Mouse (Mus musculus) forebrain, embryonic 13.5 days (tissue): ENCODE data around the gene Cdhr4. TPM values are rescaled to one million over a fixed set of nuclear protein-coding genes. Genes with fewer than 3 reads are reported as not detected.

Source experiments
- ATAC-seq: fragments of 200-750 bp; cut with Nextera tagmentation; 2 replicates; pipeline ENCODE4 v1.8.0; 2017
- H3K27ac ChIP-seq: fragments of 300-500 bp; sonication (generic); 2 replicates; pipeline ENCODE4 v1.5.1; 2015; ENCODE audit warnings: inconsistent platforms, mild to moderate bottlenecking, moderate library complexity
- H3K27me3 ChIP-seq: fragments of 300-500 bp; sonication (generic); 2 replicates; pipeline ENCODE4 v1.6.1; 2015; ENCODE audit warnings: mild to moderate bottlenecking, inconsistent platforms
- H3K36me3 ChIP-seq: fragments of 300-500 bp; sonication (generic); 2 replicates; pipeline ENCODE4 v1.6.1; 2015; ENCODE audit warnings: mild to moderate bottlenecking, inconsistent platforms; ENCODE audit not compliant: poor library complexity, severe bottlenecking
- H3K4me1 ChIP-seq: fragments of 300-500 bp; sonication (generic); 2 replicates; pipeline ENCODE4 v1.6.1; 2015; ENCODE audit warnings: inconsistent platforms
- H3K4me2 ChIP-seq: fragments of 300-500 bp; sonication (generic); 2 replicates; pipeline ENCODE4 v1.6.1; 2015; ENCODE audit warnings: inconsistent platforms, mild to moderate bottlenecking, moderate library complexity
- H3K4me3 ChIP-seq: fragments of 300-500 bp; sonication (generic); 2 replicates; pipeline ENCODE4 v1.5.1; 2015; ENCODE audit warnings: mild to moderate bottlenecking, inconsistent platforms
- H3K9ac ChIP-seq: fragments of 300-500 bp; sonication (generic); 2 replicates; pipeline ENCODE4 v1.6.1; 2015; ENCODE audit warnings: mild to moderate bottlenecking, inconsistent platforms
- H3K9me3 ChIP-seq: fragments of 300-500 bp; sonication (generic); replicated peaks from 2 replicates; pipeline ENCODE4 v1.6.1; 2016; ENCODE audit warnings: inconsistent platforms
- WGBS: fragments of 180-500 bp; shearing (Covaris S2); methylation state at CpG from one replicate; pipeline ENCODE4 v1.1.7; 2015; 5-methylcytosine and 5-hydroxymethylcytosine counted together
- polyA plus RNA-seq: library from polyadenylated mRNA; unstranded; fragments of >200 nt; fragmentation: Nextera tagmentation; extraction: Ambion mirVana; gene quantifications from 2 replicates; pipeline ENCODE4 v1.2.1, GENCODE M21; 2015

Gene Cdhr4
- polyA plus RNA-seq, 1 experiment from 2014 or later, result 1.3 TPM

GRCm38 (mm10) chr9:108027867-108028266 is 35.6 kb downstream of the Cdhr4 start:
- Histone ChIP-seq H3K36me3 (peaks cover 61% of the 10 kb centered on the region), H3K27ac (no peak overlapping the region), H3K9ac (no peak overlapping the region), H3K4me2 (no peak overlapping the region), H3K4me3 (no peak overlapping the region), H3K9me3 (no peaks in the 10 kb centered on the region), H3K4me1 (no peaks in the 10 kb centered on the region), H3K27me3 (no peaks in the 10 kb centered on the region)
- WGBS, result 98% methylated on average over 3 of the region's 3 CpGs
- ATAC-seq, result no peak

- no peak for ATAC-seq
- Histone ChIP-seq H3K4me3 (no peak overlapping the region), H3K4me1 (no peaks in the 10 kb centered on the region), H3K4me2 (no peak overlapping the region), H3K27ac (no peak overlapping the region), H3K36me3 (peaks cover 57% of the 10 kb centered on the region), H3K27me3 (no peaks in the 10 kb centered on the region), H3K9ac (no peak overlapping the region), H3K9me3 (no peaks in the 10 kb centered on the region)
- WGBS, result 94% methylated on average over 5 of the region's 5 CpGs
Measured at GRCm38 (mm10) chr9:108032126-108032525, 39.8 kb downstream of the Cdhr4 start.

- no peak overlapping the region for H3K27ac ChIP-seq
Measured at GRCm38 (mm10) chr9:108035331-108036156, 43.2 kb downstream of the Cdhr4 start.

GRCm38 (mm10) chr9:108044751-108045492 is 52.6 kb downstream of the Cdhr4 start:
- Histone ChIP-seq H3K27ac (no peak overlapping the region), H3K27me3 (no peaks in the 10 kb centered on the region), H3K4me1 (peaks cover 18% of the 10 kb centered on the region), H3K9ac (no peak overlapping the region), H3K4me2 (no peak overlapping the region), H3K9me3 (no peaks in the 10 kb centered on the region), H3K36me3 (peaks cover 67% of the 10 kb centered on the region), H3K4me3 (no peak overlapping the region)
- ATAC-seq, result no peak
- 97% methylated on average over 8 of the region's 8 CpGs for WGBS

More at GRCm38 (mm10) chr9:108035331-108036156, 43.2 kb downstream of the Cdhr4 start:
- Histone ChIP-seq H3K9ac (no peak overlapping the region), H3K27me3 (no peaks in the 10 kb centered on the region), H3K4me3 (no peak overlapping the region), H3K4me2 (no peak overlapping the region), H3K36me3 (peaks cover 62% of the 10 kb centered on the region), H3K9me3 (no peaks in the 10 kb centered on the region), H3K4me1 (no peaks in the 10 kb centered on the region)
- no peak for ATAC-seq
- 91% methylated on average over 2 of the region's 2 CpGs for WGBS

- Histone ChIP-seq H3K36me3 (peaks cover 67% of the 10 kb centered on the region), H3K4me3 (no peak overlapping the region), H3K9ac (no peak overlapping the region), H3K4me2 (no peak overlapping the region), H3K27me3 (no peaks in the 10 kb centered on the region), H3K4me1 (peaks cover 21% of the 10 kb centered on the region), H3K9me3 (no peaks in the 10 kb centered on the region), H3K27ac (no peak overlapping the region)
- ATAC-seq, result no peak
- WGBS, result 94% methylated on average over 4 of the region's 4 CpGs
Measured at GRCm38 (mm10) chr9:108046582-108046981, 54.3 kb downstream of the Cdhr4 start.

- ATAC-seq, result no peak
- Histone ChIP-seq H3K27me3 (no peaks in the 10 kb centered on the region), H3K4me3 (peak overlapping the region; percentile 74), H3K27ac (peak overlapping the region; percentile 61), H3K9me3 (no peaks in the 10 kb centered on the region), H3K4me1 (peaks cover 24% of the 10 kb centered on the region), H3K4me2 (peak overlapping the region; percentile 93), H3K36me3 (peaks cover 60% of the 10 kb centered on the region), H3K9ac (peak overlapping the region; percentile 79)
- WGBS, result 48% methylated on average over 17 of the region's 17 CpGs
Measured at GRCm38 (mm10) chr9:108047601-108048565, 55.6 kb downstream of the Cdhr4 start.

GRCm38 (mm10) chr9:108048566-108048955 is 56.3 kb downstream of the Cdhr4 start:
- H3K4me1 ChIP-seq, result peaks cover 30% of the 10 kb centered on the region
- H3K9me3 ChIP-seq, result no peaks in the 10 kb centered on the region
- H3K36me3 ChIP-seq, result peaks cover 54% of the 10 kb centered on the region
- no peaks in the 10 kb centered on the region for H3K27me3 ChIP-seq
- peak overlapping the region; percentile 79 for H3K9ac ChIP-seq
- peak overlapping the region; percentile 61 for H3K27ac ChIP-seq
- H3K4me3 ChIP-seq, result peak overlapping the region; percentile 74
- WGBS, result 1% methylated on average over 19 of the region's 19 CpGs
- peak; percentile 52 for ATAC-seq
- H3K4me2 ChIP-seq, result peak overlapping the region; percentile 93

GRCm38 (mm10) chr9:108049016-108049455 is 56.7 kb downstream of the Cdhr4 start, which contains the start of gene Gmppb:
Gmppb (plus strand) TSS chr9:108049242.
- H3K36me3 ChIP-seq, result peaks cover 57% of the 10 kb centered on the region
- no peaks in the 10 kb centered on the region for H3K9me3 ChIP-seq
- peak within 1 kb of the TSS; percentile 61 for H3K27ac ChIP-seq
- H3K4me2 ChIP-seq, result peak within 1 kb of the TSS; percentile 93
- no peaks in the 10 kb centered on the region for H3K27me3 ChIP-seq
- H3K4me1 ChIP-seq, result peaks cover 30% of the 10 kb centered on the region
- WGBS, result under 1% methylated on average over 39 of the region's 39 CpGs
- peak within 1 kb of the TSS; percentile 79 for H3K9ac ChIP-seq
- peak; percentile 96 for ATAC-seq
- peak within 1 kb of the TSS; percentile 74 for H3K4me3 ChIP-seq

Other genes with a start within 250 kb of the Cdhr4 start
- gene Rbm5, start 221.5 kb upstream of the Cdhr4 start, polyA plus RNA-seq, result 256 and 261 TPM in 2 replicates
- gene Rbm6, start 119.3 kb upstream of the Cdhr4 start, polyA plus RNA-seq, result 125 and 129 TPM in 2 replicates
- gene Mon1a, start 104.3 kb upstream of the Cdhr4 start, polyA plus RNA-seq, result 18.9 and 20.6 TPM in 2 replicates
- 0.46 and 0.74 TPM in 2 replicates for gene Mst1r, start 85.6 kb upstream of the Cdhr4 start, polyA plus RNA-seq
- gene Actl11, start 64.0 kb upstream of the Cdhr4 start, polyA plus RNA-seq, result not detected in 2 replicates
- gene Camkv, start 56.8 kb upstream of the Cdhr4 start, polyA plus RNA-seq, result 23.6 and 27.2 TPM in 2 replicates
- 21.7 and 23.6 TPM in 2 replicates for gene Traip, start 42.4 kb upstream of the Cdhr4 start, polyA plus RNA-seq
- 2.7 and 3.1 TPM in 2 replicates for gene Uba7, start 17.0 kb upstream of the Cdhr4 start, polyA plus RNA-seq
- gene Gm20661, start 9.4 kb upstream of the Cdhr4 start, polyA plus RNA-seq, result 0.44 and 0.62 TPM in 2 replicates
- gene Inka1, start 6.6 kb upstream of the Cdhr4 start, polyA plus RNA-seq, result 10.8 and 11.1 TPM in 2 replicates
- 0.52 TPM in 1 of 2 replicates, not detected in the other for gene Gm20662, start 3.9 kb downstream of the Cdhr4 start, polyA plus RNA-seq
- gene Ip6k1, start 10.0 kb downstream of the Cdhr4 start, polyA plus RNA-seq, result 73.6 and 83.9 TPM in 2 replicates
- 20.8 and 24.4 TPM in 2 replicates for gene Gmppb, start 56.7 kb downstream of the Cdhr4 start, polyA plus RNA-seq
- 2.1 and 3.0 TPM in 2 replicates for gene Amigo3, start 60.7 kb downstream of the Cdhr4 start, polyA plus RNA-seq
- not detected in 2 replicates for gene Mst1, start 87.9 kb downstream of the Cdhr4 start, polyA plus RNA-seq
- gene Rnf123, start 90.8 kb downstream of the Cdhr4 start, polyA plus RNA-seq, result 32.6 and 39.5 TPM in 2 replicates
- 49.9 and 60.2 TPM in 2 replicates for gene Apeh, start 102.1 kb downstream of the Cdhr4 start, polyA plus RNA-seq
- gene Bsn, start 197.9 kb downstream of the Cdhr4 start, polyA plus RNA-seq, result 4.7 TPM in 2 replicates